Mouse (Mus musculus): ENCODE measurements around the gene Abhd12b. TPM values are rescaled to one million over a fixed set of nuclear protein-coding genes. Genes with fewer than 3 reads are reported as not detected.
"Not testable (repeated sequence)": the region's sequence is repeated elsewhere in the genome, so short reads cannot be mapped to it uniquely, and the experiment has no call there.

The Abhd12b gene
- polyA plus RNA-seq, 1 experiment: 0.01 TPM

DNA sequence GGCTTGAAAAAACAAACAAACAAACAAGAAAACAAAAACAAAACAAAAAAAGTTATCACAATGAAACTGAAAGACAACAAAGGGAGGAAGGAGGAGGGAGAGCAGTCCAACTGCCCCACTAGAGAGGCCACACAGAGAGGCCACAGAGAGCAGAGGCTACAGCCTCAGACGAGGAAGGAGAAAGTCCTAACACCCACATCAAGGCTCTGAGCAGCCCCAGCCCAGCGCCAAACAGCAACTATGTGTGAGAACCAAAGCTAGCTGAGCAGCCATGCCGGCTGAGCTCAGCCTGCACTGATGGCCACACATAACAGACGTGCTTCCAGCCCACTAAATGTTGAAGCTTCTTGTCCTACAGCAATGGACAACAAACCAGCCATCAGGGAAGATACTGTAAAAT, 14.1 kb upstream of the Abhd12b start:
- no peak for DNase-seq (ENCODE audit: low spot score)

GRCm38 (mm10) chr12:70140542-70140941, 13.4 kb upstream of the Abhd12b start:
- DNase-seq (ENCODE audit: low spot score): no peak

GRCm38 (mm10) chr12:70140993-70141576, 12.9 kb upstream of the Abhd12b start:
- DNase-seq (ENCODE audit: low spot score): no peak

DNA sequence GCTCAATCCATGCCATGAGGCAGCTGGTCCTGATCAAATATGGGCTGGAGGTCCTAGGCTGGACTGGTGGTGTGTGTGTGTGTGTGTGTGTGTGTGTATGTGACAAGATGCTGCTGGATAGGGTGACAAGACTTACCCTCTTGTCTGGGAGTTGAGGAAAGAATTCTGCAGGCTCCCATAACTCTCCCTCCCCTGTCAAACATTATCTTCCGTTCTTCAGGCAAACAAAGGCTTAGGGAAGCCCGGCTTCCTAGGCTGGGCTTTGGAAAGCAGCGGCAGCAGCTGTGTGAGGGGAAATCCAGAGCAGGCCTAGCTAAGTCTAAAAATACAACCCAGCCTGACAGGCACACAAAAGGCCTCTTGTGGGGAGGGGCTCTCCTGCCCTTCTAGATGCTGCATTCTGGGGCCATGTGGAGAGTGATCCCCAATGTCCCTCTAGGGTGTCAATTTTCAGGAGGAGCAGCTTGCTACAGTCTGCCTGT, 9.8 kb upstream of the Abhd12b start:
- DNase-seq (ENCODE audit: low spot score): not testable (repeated sequence)

GRCm38 (mm10) chr12:70144637-70145448, 9.1 kb upstream of the Abhd12b start:
- no peak for DNase-seq (ENCODE audit: low spot score)

DNA sequence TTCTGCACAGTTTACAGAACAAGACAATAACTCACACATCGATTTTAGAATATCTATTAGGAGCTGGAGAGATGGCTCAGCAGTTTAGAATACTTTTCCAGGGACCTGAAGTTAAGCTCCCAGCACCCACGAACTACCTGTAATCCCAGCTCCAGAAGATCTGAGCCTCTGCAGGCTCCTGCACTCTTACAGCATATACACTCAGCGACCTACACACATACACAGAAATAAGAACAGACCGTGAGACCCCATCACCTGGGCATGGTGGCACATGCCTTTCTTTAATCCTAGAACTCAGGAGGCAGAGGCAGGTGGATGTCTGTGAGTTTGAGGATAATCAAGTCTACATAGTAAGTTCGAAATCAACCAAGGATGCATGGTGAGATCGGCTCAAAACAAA, 8.4 kb upstream of the Abhd12b start:
- DNase-seq (ENCODE audit: low spot score): no peak

GRCm38 (mm10) chr12:70147986-70148630, 5.8 kb upstream of the Abhd12b start:
- DNase-seq (ENCODE audit: low spot score): no peak

DNA sequence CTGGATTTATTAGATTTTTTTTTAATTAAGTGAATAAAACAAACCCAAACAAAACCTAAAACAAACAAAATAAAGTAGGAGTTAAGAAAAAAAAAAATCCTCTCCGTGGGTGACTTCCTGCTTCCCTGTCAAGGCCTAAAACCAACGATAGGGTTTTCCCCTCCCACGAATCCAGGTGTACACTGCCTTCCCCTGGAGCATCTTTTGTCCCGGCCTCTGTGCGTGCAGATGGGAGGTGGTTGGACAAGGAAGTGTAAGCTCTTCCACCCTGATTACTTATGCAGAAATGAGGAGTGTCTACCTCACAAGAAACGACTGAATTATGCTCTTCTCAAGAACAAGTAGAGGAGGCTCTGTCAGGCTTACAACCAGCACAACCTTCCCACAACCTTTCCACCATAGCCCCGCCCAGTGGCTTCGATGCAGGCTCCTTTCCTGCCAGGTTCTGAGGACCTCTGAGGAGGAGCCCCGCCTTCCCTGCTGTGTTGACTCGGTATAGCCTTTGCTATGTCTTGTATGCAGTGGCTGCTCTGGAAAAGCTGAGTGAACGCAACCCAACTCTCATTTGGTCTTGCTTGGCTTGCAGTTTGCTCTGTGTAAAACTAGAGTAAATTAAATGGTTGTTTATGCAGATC, 5.2 kb upstream of the Abhd12b start:
- DNase-seq (ENCODE audit: low spot score): no peak

- DNase-seq (ENCODE audit: low spot score): no peak
Observed at GRCm38 (mm10) chr12:70156222-70156621, 2.3 kb downstream of the Abhd12b start.

DNA sequence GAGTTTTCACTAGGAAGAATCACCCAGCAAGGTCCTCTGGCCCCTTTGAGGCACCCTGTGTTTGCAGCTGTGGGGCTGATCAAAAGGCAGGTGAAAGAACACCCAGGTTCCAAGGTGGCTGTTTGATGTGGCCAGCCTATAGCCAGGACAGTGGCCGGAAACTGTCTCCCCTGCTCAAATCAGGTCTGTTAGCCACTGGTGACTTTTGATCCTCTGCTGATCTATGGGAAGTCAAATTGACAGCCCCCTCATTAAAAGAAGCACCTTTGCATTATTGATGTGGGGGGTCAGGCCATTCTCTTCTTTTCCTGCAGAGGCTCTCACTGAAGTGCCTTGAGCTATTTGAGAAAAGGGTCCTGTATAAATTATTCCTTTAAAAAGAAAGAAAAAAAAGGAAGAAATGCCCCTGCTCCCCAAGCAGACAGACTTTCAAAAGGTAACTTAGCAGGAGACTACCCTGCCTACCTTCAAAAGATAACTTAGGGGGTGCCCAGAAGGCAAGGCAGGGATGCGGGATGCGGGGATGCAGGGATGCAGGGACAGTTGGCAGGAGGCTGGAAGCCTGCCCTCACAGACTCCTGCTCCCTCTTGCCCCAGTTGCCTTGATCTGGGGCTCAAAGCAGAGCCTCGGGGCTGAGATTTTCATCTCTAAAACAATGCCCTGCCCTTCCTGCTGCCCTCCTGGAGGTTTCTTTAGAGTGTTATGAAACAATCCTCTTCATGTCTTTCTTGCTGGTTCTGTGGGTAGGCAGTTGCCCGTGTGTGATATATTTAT, 3.5 kb downstream of the Abhd12b start:
- no peak for DNase-seq (ENCODE audit: low spot score)

GRCm38 (mm10) chr12:70161057-70161456, 7.1 kb downstream of the Abhd12b start:
- DNase-seq (ENCODE audit: low spot score): no peak

DNA sequence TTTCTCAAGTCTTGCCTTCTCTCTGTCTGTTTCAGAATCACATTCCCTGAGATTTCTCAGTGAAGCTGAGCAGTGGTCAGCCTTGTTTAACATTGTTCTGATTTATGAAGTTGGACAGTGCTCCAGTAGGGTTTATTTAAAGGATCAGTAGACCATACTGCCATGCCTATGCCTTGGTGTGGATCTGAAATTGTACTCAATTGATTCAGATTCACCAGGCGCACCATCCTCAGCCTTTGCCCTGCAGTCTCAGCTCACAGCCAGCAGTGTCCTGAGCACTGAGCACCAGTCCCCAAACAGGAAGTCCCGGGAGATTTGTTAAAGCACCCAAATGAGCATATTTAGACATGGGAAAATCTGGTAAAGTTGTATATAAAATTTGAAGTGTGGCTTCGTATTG, 10.8 kb downstream of the Abhd12b start:
- DNase-seq (ENCODE audit: low spot score): no peak

DNA sequence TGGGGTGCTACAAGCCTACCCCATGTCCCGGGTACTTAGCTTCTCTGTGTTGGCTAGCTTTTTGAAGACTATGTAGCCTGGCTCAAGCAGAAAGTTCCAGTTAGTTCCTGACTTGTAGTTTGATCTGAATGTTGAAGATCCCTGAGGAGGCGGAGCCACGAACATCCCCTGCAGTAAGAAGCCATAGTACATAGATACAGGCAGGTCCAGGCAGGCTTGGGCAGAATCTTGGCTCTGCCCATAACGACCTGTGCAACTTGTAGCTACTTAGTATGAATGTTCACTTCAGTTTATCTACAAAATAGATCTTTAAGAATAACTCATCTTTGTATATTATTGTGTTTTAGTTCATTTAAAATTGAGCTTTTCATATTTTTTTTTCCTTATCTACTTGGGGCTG, 14.0 kb downstream of the Abhd12b start:
- DNase-seq (ENCODE audit: low spot score): no peak

GRCm38 (mm10) chr12:70169969-70170368, 16.0 kb downstream of the Abhd12b start:
- DNase-seq (ENCODE audit: low spot score): no peak

DNA sequence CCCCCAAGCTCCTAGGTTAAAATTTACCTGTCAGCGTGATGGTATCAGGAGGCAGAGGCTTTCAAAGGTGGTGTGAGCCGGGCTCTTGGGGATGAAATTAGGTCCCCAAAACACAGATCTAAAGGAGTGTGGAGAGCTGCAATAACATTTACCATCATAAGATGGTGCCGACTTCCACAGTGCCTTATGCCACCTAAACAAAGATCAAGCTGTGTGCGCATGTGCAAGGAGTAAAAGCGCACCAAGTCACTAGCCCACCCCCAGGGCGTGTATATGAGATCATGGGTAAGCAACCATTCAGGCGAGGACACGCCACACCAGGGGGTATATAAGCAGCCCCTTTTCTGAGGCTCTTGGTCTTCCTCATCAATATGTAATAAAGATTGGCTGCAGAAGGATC, 29.6 kb downstream of the Abhd12b start:
- not testable (repeated sequence) for DNase-seq (ENCODE audit: low spot score)

DNA sequence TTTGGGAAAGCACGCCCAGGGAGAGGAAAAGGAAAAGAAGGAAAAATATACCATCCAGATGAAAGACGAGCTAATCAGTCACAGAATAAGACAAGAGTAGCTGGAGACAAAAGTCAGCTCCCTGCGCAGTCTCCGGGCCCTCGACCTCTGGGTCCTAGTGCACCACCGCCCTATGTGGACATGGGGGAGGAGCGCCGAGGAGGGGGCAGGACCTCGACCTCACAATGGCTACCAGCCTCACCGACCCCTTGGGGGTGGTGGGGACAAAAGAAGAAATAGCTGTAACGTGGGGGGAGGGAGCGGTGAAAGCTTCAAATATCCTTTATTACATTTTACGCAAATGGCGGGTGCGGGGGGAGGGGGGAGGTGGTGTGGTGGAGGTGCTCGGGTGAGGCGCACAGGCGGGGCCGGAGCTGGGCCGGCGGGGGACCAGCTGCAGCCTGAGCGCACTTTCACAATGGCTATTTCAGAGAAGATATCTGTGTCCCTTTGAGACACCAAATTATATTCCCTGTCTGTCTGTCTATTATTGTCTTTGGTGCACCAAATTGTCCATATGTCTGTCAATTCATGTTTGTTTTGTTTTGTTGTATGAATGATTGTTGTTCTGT, 30.3 kb downstream of the Abhd12b start:
- DNase-seq (ENCODE audit: low spot score): no peak

DNA sequence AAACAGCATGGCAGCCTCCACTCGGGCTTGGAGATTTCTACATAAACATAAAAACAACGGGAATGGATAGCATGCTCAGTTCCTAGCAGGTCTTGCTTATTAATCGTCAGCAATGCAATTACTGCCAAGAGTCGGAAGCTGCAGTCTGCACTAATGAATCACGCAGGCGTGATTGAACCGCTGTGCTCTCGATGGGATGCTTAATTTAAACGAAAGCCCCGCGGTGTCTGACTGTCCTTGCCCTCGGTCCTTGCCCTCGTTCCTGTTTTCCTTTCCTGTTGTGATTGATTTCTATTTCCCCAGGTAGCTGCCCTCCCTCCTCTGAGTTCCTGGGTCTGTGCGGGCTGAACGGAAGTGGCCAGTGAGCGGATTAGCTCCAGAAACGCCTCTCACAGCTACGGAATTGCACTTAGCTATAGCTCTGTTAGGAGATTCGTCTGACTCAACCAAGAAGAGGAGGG, 38.4 kb downstream of the Abhd12b start:
- DNase-seq (ENCODE audit: low spot score): no peak

DNA sequence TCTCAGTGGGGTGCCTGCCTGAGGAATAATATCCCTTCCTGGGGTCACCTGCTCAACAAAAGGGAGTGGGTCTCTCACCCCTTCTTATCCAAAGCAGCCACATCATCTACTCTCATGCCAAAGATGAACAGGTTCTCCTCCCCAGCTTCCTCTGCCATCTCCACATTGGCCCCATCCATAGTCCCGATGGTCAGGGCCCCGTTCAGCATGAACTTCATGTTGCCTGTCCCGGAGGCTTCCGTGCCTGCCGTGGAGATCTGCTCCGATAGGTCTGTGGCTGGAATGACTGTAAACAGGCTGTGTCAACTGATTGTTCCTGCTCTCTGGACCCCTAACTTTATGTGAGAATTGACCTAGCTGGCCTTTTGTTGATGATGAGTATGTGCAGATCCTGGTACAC, 41.5 kb downstream of the Abhd12b start:
- no peak for DNase-seq (ENCODE audit: low spot score)

DNA sequence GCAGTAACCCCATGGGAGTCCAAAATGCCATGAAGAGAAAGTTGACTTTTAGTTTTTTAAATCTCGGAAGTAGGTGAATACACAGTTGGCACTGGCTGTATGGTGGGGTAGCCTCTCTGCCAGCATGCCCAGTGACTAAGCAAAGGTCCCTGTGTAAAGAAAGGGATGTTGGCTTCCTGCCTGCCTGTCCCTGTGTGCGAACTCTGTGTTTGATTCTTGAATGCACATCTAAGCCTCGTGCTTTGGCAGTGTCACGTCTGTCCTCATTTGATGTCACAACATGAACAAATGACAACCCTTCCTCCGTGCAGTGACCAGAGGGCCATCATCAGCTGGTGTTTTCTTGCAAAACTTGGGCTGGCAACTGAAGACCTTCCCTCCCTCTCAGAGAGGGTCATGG, 42.4 kb downstream of the Abhd12b start:
- DNase-seq (ENCODE audit: low spot score): no peak

- no peak for DNase-seq (ENCODE audit: low spot score)
Observed at GRCm38 (mm10) chr12:70201926-70202529, 48.1 kb downstream of the Abhd12b start.

DNA sequence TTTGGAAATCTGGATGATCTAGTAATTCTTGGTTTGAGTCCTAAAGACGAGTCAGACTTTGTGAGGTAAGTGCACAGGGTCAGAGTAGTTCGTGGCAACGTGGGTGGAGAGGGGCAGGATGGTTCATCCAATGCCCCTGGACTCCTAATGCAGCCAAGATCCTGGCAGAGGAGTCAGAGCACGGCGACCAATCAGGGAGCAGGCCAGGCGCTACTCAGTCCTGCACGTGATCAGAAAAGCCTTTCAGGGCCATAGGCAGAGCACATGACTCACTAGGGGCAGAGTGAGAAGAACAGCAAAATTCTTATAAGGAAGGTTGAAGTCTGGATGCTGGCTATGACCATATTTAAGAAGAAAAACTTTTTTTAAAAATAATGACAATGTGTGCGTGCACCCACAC, 50.5 kb downstream of the Abhd12b start:
- no peak for DNase-seq (ENCODE audit: low spot score)

Measured in urinary bladder, adult 2 months (tissue).